ENCODE assay signal across 14 mouse cellular contexts in the genomic region with DNA sequence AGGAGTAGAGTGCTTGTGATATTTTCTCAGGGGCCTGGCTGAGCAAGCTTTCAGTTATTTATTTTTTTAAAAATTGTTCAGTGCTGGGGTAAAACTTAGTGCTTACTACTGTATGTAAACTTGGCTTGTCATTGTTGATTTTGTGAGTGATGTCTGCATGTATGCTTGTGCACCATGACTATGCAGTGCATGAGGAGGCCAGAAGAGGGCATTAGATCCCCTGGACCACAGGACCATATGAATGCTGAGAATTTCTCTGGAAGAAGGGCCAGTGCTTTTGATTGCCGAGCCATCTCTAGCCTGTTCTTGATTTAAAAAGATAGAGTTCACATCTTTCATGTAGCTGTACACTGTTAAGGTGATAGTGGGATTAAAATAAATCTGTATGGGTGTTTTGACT. TPM values are rescaled to one million over a fixed set of nuclear protein-coding genes. Genes with fewer than 3 reads are reported as not detected.
A peak's percentile ranks its signal among the peaks of the same experiment; 100 is the strongest.
DNase-seq lines count a peak whose midpoint lies in the region; ATAC-seq and TF ChIP-seq lines count a peak whose summit lies in the region.
"Had no signal": no experiment of that assay in that cellular context is flagged by ENCODE, and none has a peak within 500 bp of the region (broad histone marks: within the 10 kb centered on the region; RNA-seq: fewer than 3 reads in every experiment).

No protein-coding gene starts in this region.

- H3K27me3 ChIP-seq in hindbrain, embryonic 11.5 days (ENCODE audit: control insufficient read depth, insufficient read depth, low read length): no peaks in the 10 kb centered on the region
- no peaks in the 10 kb centered on the region for H3K27me3 ChIP-seq in hindbrain, embryonic 13.5 days
- no peaks in the 10 kb centered on the region for H3K27me3 ChIP-seq in thymus, adult 2 months (ENCODE audit: control insufficient read depth, insufficient read depth, low read length)
- H3K27me3 ChIP-seq: hindbrain, embryonic 15.5 days; liver, embryonic 15.5 days had no signal

- ATAC-seq in hindbrain, embryonic 11.5 days (ENCODE audit: low FRiP score): no peak
- ATAC-seq in hindbrain, embryonic 13.5 days (ENCODE audit: low FRiP score): no peak

- H3K4me2 ChIP-seq in hindbrain, embryonic 11.5 days (replicated peaks; ENCODE audit: low read depth, low read length): no peak overlapping the region
- H3K4me2 ChIP-seq in hindbrain, embryonic 13.5 days: no peak overlapping the region
- H3K4me2 ChIP-seq: hindbrain, embryonic 15.5 days; liver, embryonic 15.5 days had no signal

- no peak overlapping the region for H3K27ac ChIP-seq in hindbrain, embryonic 11.5 days (ENCODE audit: low read depth, low read length)
- H3K27ac ChIP-seq in hindbrain, embryonic 13.5 days: no peak overlapping the region
- H3K27ac ChIP-seq in thymus, adult 2 months (ENCODE audit: control insufficient read depth, insufficient read depth, low read length): no peak overlapping the region
- H3K27ac ChIP-seq: hindbrain, embryonic 15.5 days; liver, embryonic 15.5 days had no signal

- no peaks in the 10 kb centered on the region for H3K9me3 ChIP-seq in hindbrain, embryonic 11.5 days (ENCODE audit: control insufficient read depth, low read length)
- H3K9me3 ChIP-seq in hindbrain, embryonic 13.5 days: no peaks in the 10 kb centered on the region
- H3K9me3 ChIP-seq: hindbrain, embryonic 15.5 days; liver, embryonic 15.5 days had no signal

- TF ChIP-seq CTCF in thymus, adult 2 months (IDR thresholded peaks at IDR 0.05; ENCODE audit: borderline replicate concordance, control insufficient read depth, extremely low read depth, insufficient read depth, low read length, poor library complexity): no peak

- WGBS in hindbrain, embryonic 11.5 days: 82% methylated on average over 1 of the region's 1 CpGs
- 80% methylated on average over 1 of the region's 1 CpGs for WGBS in hindbrain, embryonic 13.5 days
- 98% methylated on average over 1 of the region's 1 CpGs for WGBS in thymus, adult 2 months

- peak; percentile 22 for DNase-seq in hindbrain, embryonic 11.5 days (ENCODE audit: low spot score)
- DNase-seq in thymus, adult 2 months: peak; percentile 10
- DNase-seq in thymus, postnatal 14 days: no peak
- DNase-seq in embryo, embryonic 10.5 days (ENCODE audit: low spot score): peak; percentile 45
- DNase-seq in urinary bladder, adult 18-20 months (ENCODE audit: low spot score in 2 of 2): no peak
- no peak for DNase-seq in spleen, postnatal 36 days (ENCODE audit: low spot score in 2 of 2)
- DNase-seq in left cerebral cortex, adult 9 months (ENCODE audit: low spot score in 2 of 2): no peak
- DNase-seq: cerebellum, adult 11 months; right cerebral cortex, postnatal 14 days; thymus, postnatal 36 days had no signal

- no peak overlapping the region for H3K9ac ChIP-seq in hindbrain, embryonic 11.5 days (ENCODE audit: low read depth, low read length)
- no peak overlapping the region for H3K9ac ChIP-seq in hindbrain, embryonic 13.5 days
- H3K9ac ChIP-seq: hindbrain, embryonic 15.5 days; liver, embryonic 15.5 days had no signal

- H3K4me1 ChIP-seq in hindbrain, embryonic 11.5 days (replicated peaks; ENCODE audit: control insufficient read depth, insufficient read depth, low read length): no peaks in the 10 kb centered on the region
- H3K4me1 ChIP-seq in hindbrain, embryonic 13.5 days (replicated peaks): 0 out of 2 replicates have a peak, but pooled peaks cover 3% of the 10 kb centered on the region
- H3K4me1 ChIP-seq in thymus, adult 2 months (replicated peaks; ENCODE audit: control insufficient read depth, insufficient read depth, low read length): no peaks in the 10 kb centered on the region
- H3K4me1 ChIP-seq: liver, embryonic 15.5 days had no signal

- H3K36me3 ChIP-seq in hindbrain, embryonic 11.5 days (ENCODE audit: control insufficient read depth, insufficient read depth, low read length): no peaks in the 10 kb centered on the region
- peaks cover 48% of the 10 kb centered on the region for H3K36me3 ChIP-seq in hindbrain, embryonic 13.5 days
- H3K36me3 ChIP-seq in thymus, adult 2 months (ENCODE audit: control insufficient read depth, insufficient read depth, low read length): peaks cover 23% of the 10 kb centered on the region

- no peak for TF ChIP-seq POLR2A in thymus, adult 2 months (IDR thresholded peaks at IDR 0.05; ENCODE audit: control insufficient read depth, extremely low read depth, insufficient read depth, low read length, poor library complexity)

- H3K4me3 ChIP-seq in hindbrain, embryonic 11.5 days (ENCODE audit: low read depth, low read length): no peak overlapping the region
- no peak overlapping the region for H3K4me3 ChIP-seq in hindbrain, embryonic 13.5 days
- H3K4me3 ChIP-seq in thymus, adult 2 months (ENCODE audit: control insufficient read depth, insufficient read depth, low read length): no peak overlapping the region
- H3K4me3 ChIP-seq: hindbrain, embryonic 15.5 days; liver, embryonic 15.5 days; myocyte had no signal

RNA-seq across cellular contexts. Expression of a gene that starts 35.2 kb away (rescaled TPM):
- polyA plus RNA-seq in hindbrain, embryonic 11.5 days (2014; fragmentation: Nextera tagmentation; extraction: Ambion mirVana): not detected in 2 replicates
- not detected in 2 replicates for polyA plus RNA-seq in hindbrain, embryonic 13.5 days (2015; fragmentation: Nextera tagmentation; extraction: Ambion mirVana)
- polyA plus RNA-seq in thymus, adult 2 months (2012; rRNA removed): 1.3 TPM in 1 of 2 replicates, not detected in the other
- polyA plus RNA-seq: hindbrain, embryonic 15.5 days; liver, embryonic 15.5 days had no signal

RNA-seq across cellular contexts. Expression of a gene that starts 35.4 kb away (rescaled TPM):
- 231 and 251 TPM in 2 replicates for polyA plus RNA-seq in hindbrain, embryonic 11.5 days (2014; fragmentation: Nextera tagmentation; extraction: Ambion mirVana)
- polyA plus RNA-seq in hindbrain, embryonic 13.5 days (2015; fragmentation: Nextera tagmentation; extraction: Ambion mirVana): 323 and 327 TPM in 2 replicates
- polyA plus RNA-seq in thymus, adult 2 months (2012; rRNA removed): 64.5 and 78.7 TPM in 2 replicates

Comparison
In these comparisons a context has a peak if more than half of its experiments do, and no peak if none do; other contexts are left out.
1. DNase-seq: peak in hindbrain, embryonic 11.5 days (single experiment), thymus, adult 2 months (single experiment) and embryo, embryonic 10.5 days (single experiment); none in thymus, postnatal 14 days (single experiment), urinary bladder, adult 18-20 months (0 of 2), spleen, postnatal 36 days (0 of 2) and left cerebral cortex, adult 9 months (0 of 2).